ENCODE assay signal across 17 mouse cellular contexts in genomic region chr1:61641880-61642279, GRCm38 (mm10).
"Had no signal": no experiment of that assay in that cellular context is flagged by ENCODE, and none has a peak within 500 bp of the region (broad histone marks: within the 10 kb centered on the region; RNA-seq: fewer than 3 reads in every experiment).

No protein-coding gene starts in this region.

- H3K4me2 ChIP-seq: kidney, embryonic 15.5 days; liver, embryonic 11.5 days; liver, embryonic 15.5 days; lung, embryonic 15.5 days; neural tube, embryonic 15.5 days had no signal

- ATAC-seq: hindbrain, embryonic 16.5 days; inflammation-experienced regulatory T-cells, adult 6 months; intestine, postnatal 0 days had no signal

- H3K4me3 ChIP-seq: kidney, embryonic 15.5 days; left cerebral cortex, adult 2 months; limb, embryonic 10.5 days; liver, embryonic 15.5 days; lung, embryonic 15.5 days; midbrain, embryonic 10.5 days; myocyte; neural tube, embryonic 15.5 days had no signal

- H3K9me3 ChIP-seq: kidney, embryonic 15.5 days; limb, embryonic 10.5 days; liver, embryonic 15.5 days; lung, embryonic 15.5 days; midbrain, embryonic 10.5 days; neural tube, embryonic 15.5 days had no signal

- H3K36me3 ChIP-seq: kidney, embryonic 15.5 days; limb, embryonic 10.5 days; liver, embryonic 15.5 days; lung, embryonic 15.5 days; midbrain, embryonic 10.5 days; neural tube, embryonic 15.5 days had no signal

- H3K4me1 ChIP-seq: liver, embryonic 15.5 days had no signal

- H3K27ac ChIP-seq: kidney, embryonic 15.5 days; left cerebral cortex, adult 2 months; limb, embryonic 10.5 days; liver, embryonic 15.5 days; lung, embryonic 15.5 days; midbrain, embryonic 10.5 days; neural tube, embryonic 15.5 days had no signal

- H3K9ac ChIP-seq: kidney, embryonic 15.5 days; liver, embryonic 15.5 days; lung, embryonic 15.5 days; neural tube, embryonic 15.5 days had no signal

- DNase-seq: midbrain, embryonic 14.5 days; right cerebral cortex, adult 18-20 months; right cerebral cortex, postnatal 25 days; thymus, adult 18-20 months; thymus, postnatal 25 days had no signal

- H3K27me3 ChIP-seq: lung, embryonic 15.5 days; neural tube, embryonic 15.5 days had no signal
